Mouse (Mus musculus) retina, postnatal 7 days (tissue): ENCODE results near the gene Xiap.
A peak's percentile ranks its signal among the peaks of the same experiment; 100 is the strongest.
"Not testable (repeated sequence)": the region's sequence is repeated elsewhere in the genome, so short reads cannot be mapped to it uniquely, and the experiment has no call there.

Source experiments
- DNase-seq: peaks from one replicate; pipeline ENCODE4 v3.0.0-alpha.2; 2012; ENCODE audit warnings: low read depth, low spot score

The Xiap gene

GRCm38 (mm10) chrX:42059282-42060068, at the start of gene Xiap:
Xiap (plus strand) TSS chrX:42059679.
- DNase-seq = no peak

DNA sequence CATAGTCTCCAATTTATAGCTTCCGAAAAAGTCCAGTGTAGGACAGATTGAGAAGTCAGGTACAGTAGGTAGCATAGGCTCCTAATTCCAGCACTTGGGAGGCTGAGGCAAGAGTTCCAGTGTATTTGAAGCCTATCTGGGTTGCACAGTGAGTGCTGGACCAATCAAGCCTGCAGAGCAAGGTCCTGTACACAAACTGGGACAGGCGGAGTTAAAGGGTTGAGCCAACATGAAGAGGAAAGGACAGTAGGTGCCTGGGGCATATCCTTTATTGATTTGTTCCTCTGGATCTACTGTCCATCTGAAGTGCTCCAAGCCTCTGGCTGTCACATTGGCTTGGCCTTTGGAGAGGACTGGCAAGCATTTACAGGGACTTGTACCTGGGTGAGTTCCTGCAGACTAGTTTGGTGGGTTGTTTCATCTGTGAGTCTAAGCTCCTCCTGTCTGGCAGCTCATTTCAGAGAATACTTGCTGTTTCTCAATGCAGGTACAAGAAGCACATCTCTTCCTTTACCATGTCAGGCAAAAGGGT, 46.7 kb upstream of the Xiap start:
- DNase-seq = no peak

DNA sequence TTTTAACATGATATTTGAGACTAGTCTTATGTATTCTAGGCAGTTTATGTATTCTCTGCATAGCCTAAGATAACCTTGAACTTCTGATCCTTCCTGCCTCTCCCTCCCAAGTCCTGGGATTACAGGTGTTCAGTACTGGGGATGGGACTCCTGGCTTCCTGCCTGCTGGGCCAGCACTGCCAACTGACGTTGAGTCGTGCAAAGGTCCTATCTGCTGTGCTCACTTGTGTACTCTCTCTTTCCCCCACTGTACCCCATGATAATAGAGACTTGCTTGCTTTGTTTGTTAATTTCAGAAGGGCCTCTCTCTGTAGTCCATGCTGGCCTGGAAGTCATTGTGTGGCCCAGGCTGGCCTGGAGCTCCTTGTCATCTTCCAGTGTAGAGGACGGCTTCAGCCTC, 45.7 kb upstream of the Xiap start:
- no peak for DNase-seq

GRCm38 (mm10) chrX:42014502-42014901, 45.0 kb upstream of the Xiap start:
- DNase-seq = no peak

- no peak for DNase-seq
Observed at GRCm38 (mm10) chrX:42018030-42018429, 41.4 kb upstream of the Xiap start.

- DNase-seq = no peak
Observed at GRCm38 (mm10) chrX:42019441-42019840, 40.0 kb upstream of the Xiap start.

- DNase-seq = not testable (repeated sequence)
Observed at GRCm38 (mm10) chrX:42025802-42026440, 33.6 kb upstream of the Xiap start.

DNA sequence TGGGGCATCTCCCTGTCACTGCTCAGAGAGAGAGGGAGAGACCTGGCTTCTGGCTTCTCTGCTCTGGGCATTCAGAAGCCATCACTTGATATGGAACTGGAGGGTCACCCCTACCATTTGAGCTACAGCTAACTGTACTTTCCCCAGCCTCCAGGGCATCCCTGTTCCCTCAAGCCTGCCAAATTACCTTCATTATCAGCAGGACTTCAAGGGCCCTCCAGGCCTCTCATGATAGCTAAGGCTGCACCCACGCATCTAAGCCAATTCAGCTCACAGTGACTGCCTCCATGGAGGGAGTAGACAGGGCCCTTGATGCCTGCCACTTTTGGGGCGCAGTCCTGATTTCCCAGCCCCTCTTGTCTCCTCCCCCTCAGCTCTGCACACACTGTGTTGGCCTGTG, 32.5 kb upstream of the Xiap start:
- DNase-seq = not testable (repeated sequence)

GRCm38 (mm10) chrX:42033111-42033693, 26.3 kb upstream of the Xiap start:
- DNase-seq = peak; percentile 38

DNA sequence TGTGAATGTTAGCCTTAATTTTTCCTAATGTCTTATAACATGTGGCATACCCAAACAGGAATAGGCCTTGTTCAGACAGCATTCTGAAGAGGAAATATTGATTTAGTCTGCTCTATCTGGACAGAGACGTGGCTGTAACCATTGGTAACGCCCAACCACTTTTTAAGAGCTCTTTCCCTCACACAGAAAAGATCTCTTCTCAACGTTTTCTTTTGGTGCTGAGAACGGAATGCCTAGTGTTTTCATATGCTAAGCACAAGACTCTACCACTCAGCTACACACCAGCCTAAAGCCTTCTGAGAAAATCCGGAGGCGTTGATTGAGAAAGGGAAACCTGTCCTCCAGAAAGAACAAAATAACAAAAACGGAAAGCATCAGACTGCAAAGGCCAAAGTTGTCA, 25.6 kb upstream of the Xiap start:
- no peak for DNase-seq

- DNase-seq = no peak
Observed at GRCm38 (mm10) chrX:42039481-42039880, 20.0 kb upstream of the Xiap start.

DNA sequence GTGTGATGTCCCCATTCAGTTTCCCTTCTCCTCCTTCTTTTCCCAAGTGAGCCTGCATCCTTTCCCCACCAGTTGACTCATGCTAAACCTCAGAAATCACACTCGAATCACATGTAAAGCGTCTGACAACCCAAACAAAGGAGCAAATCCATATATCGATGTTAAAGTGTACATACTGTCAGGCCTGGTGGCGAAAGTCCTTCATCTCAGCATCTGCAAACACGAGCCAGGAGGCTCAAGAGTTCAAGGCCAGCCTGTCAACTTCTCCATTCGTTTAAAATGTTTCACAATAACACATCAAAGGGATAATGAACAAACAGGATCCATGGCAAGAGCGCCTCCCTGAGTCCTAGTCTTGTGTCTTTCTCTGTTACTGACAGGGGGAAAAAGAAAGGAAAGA, 14.5 kb upstream of the Xiap start:
- DNase-seq = no peak

DNA sequence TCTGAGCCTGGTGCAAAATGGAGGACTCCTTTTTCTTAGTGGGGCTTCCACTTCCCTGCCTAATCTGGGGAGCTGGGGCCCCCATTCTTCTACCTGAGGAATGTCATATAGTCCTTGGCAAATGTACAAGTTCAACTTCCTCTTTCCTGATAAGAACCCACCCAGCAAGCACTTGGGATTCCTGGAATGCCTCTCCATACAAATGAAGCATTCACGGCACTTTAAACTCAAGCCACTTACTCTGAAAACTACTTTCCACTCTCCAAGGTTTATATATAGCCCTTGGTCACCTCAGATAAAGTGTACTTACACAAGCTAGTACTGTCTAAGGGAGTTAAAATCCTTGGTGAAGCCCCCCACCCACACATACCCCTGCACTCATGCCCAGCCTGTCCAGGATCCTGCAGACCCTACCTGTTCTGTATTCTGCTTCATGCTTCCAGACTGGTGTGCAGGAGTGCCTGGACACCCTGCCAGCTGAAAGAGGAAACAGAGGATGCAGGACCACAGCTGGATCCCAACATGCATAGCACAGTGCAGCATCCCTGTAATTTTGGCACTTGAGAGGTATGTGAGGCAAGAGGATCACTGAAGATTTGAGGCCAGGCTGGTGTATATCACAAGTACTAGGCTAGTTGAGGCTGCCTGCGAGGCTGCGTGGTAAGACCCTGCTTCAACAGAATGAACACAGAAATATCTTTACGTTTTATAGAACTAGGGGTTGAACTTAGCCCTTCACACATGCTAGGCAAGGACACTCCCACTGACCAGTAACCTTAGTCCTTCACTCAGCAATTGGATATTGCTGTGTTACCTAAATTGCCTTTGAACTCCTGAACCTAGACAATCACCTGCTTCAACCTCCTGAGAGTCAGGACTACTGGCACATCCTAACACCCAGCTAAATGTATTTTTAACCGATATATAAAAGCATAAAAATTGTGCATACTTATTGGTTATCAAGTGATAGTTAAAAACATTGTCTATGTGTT, 8.5 kb upstream of the Xiap start:
- no peak for DNase-seq

DNA sequence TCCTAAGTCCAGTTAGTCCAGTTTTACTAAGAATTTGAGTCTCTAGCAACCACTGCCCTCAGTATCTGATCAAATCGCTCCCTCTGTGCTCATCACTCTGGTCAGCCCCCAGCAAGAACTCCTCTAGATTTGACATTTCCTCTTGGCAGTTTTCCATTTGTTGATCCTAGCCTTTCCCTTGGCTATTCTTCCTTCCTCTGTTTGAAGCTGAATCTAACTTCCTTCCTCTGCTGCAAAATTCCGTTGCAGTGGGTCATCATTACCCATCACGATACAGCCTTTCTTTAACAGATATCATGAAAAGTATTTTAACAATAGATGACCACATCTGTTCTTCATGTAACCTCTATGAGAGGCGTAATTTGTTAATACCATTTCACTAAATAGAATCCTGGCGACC, 2.5 kb upstream of the Xiap start:
- DNase-seq = no peak

DNA sequence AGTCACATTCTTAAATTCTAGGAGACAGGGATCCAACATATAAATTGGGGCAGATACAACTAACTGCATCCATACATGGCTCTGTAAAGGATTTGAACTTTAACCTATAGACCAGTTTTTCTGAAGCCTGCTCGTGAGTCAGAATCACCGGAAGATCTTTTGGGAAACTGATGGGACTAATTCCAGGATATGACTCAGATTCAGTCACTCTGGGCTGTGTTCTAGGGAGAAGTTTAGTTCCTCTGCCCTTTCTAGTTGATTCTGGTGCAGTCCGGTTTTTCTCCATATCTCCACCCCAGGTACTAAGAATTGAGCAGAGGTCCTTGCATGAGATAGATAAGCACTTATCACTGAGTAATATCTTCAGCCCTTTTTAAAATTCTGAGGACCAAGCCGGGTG, 1.6 kb upstream of the Xiap start:
- DNase-seq = no peak

- no peak for DNase-seq
Observed at GRCm38 (mm10) chrX:42063621-42064020, 4.1 kb downstream of the Xiap start.

DNA sequence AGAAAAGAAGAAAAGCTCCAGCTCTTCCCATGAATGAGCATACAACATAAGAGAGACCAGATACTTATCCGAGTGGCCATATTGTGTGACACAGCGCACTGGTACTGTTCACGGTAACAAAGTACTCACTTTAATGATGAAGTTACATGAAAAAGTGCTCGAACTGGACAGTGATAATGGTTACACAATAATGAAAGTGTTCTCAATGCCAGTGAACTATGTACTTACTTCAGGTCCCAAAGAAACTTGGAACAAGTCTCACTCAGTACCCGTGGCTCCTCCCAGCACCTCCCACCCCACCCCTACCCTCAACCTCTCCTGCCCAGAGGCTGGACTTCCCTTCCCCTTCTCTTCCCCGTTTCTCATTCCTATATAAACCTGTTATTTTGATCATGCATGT, 5.6 kb downstream of the Xiap start:
- DNase-seq = no peak

DNA sequence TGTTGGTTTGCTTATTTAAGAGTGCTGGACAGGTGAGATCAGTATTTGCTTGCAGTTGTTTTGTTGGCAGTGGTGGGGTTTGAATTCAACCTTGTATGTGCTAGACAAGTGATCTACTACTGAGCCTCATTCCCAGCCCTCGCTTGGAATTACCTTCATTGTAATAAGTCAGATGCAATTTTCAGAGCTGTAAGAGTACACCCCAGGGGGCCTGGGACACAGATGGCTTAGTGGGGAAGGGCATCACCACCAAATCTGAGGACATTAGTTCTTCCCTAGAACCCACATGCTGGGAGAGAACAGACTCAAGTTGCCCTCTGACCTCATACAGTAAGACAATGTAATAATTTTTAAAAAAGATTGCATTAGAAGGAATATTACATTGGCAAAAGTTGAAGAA, 7.3 kb downstream of the Xiap start:
- DNase-seq = no peak

GRCm38 (mm10) chrX:42067791-42068200, 8.3 kb downstream of the Xiap start:
- DNase-seq = peak; percentile 49

DNA sequence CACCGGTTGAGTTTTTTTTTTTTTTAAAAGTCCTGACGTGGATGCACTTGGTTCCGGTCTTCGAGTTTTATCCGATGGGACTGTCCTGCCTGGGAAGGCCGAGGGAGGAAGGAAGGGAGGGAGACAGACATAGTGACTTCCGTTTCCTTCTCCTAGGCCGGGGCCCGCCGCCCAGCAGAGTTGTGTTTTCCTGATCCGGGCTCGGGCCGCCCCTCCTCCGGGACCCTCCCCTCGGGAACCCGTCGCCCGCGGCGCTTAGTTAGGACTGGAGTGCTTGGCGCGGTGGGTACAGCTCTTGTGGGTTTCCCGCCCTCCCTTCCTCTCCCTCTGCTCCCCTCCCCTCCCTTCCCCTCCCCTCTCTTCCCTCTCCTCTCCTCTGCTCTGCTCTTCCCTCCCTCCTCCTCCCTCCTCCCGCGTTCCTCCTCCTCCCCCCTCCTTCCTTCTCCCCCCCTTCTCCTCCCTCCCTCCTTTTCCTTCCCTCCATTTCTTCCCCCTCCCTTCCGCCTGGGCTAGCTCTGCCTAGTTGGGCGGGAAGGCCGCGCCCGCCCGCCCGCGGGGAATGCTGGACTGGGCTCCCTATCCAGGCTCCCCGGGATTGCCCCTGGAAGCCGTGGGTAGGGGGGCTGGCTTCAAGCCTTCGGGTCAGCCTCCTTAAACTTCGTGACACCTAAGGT, 8.9 kb downstream of the Xiap start:
- DNase-seq = peak; percentile 54

GRCm38 (mm10) chrX:42068875-42069257, 9.4 kb downstream of the Xiap start:
- DNase-seq = no peak
